ENCODE assay signal across 10 mouse cellular contexts in genomic region chr4:81742536-81743459, GRCm38 (mm10).
A peak's percentile ranks its signal among the peaks of the same experiment; 100 is the strongest.
DNase-seq lines count a peak whose midpoint lies in the region; ATAC-seq and TF ChIP-seq lines count a peak whose summit lies in the region.
"Had no signal": no experiment of that assay in that cellular context is flagged by ENCODE, and none has a peak within 500 bp of the region (broad histone marks: within the 10 kb centered on the region; RNA-seq: fewer than 3 reads in every experiment).

No protein-coding gene starts in this region.

- peak; percentile 21 for DNase-seq in embryo, embryonic 10.5 days (ENCODE audit: low spot score)
- no peak for DNase-seq in embryo, embryonic 11 days
- DNase-seq in intestine, embryonic 14.5 days (ENCODE audit: low spot score) = no peak
- peak; percentile 42 for DNase-seq in midbrain, embryonic 14.5 days
- DNase-seq in stomach, postnatal 0 days (ENCODE audit: low spot score) = no peak

- H3K27ac ChIP-seq in intestine, embryonic 14.5 days (ENCODE audit: low read depth) = no peak overlapping the region
- H3K27ac ChIP-seq in intestine, postnatal 0 days (ENCODE audit: low read depth, low read length) = no peak overlapping the region
- no peak overlapping the region for H3K27ac ChIP-seq in midbrain, embryonic 14.5 days (replicated peaks; ENCODE audit: low read depth, low read length)
- H3K27ac ChIP-seq in midbrain, embryonic 16.5 days (ENCODE audit: low read length) = no peak overlapping the region
- no peak overlapping the region for H3K27ac ChIP-seq in stomach, postnatal 0 days (replicated peaks)
- H3K27ac ChIP-seq: liver, embryonic 14.5 days had no signal

- ATAC-seq in intestine, embryonic 14.5 days (replicated peaks; ENCODE audit: low FRiP score, low TSS enrichment, low read depth) = 0 out of 2 replicates have a peak, but pooled peaks have one; percentile 40
- ATAC-seq in intestine, postnatal 0 days = no peak
- ATAC-seq in midbrain, embryonic 14.5 days (ENCODE audit: low FRiP score, low TSS enrichment) = no peak
- no peak for ATAC-seq in midbrain, embryonic 16.5 days
- ATAC-seq in stomach, postnatal 0 days (ENCODE audit: low FRiP score, low TSS enrichment) = peak; percentile 57; the same call in 1 of the 2 replicates
- ATAC-seq in erythroid progenitor cell, adult 5-6 weeks (replicated peaks; ENCODE audit: low FRiP score, poor library complexity, severe bottlenecking) = no peak

- no peak for TF ChIP-seq EP300 in stomach, postnatal 0 days (optimal IDR thresholded peaks at IDR 0.05)

- peaks cover 27% of the 10 kb centered on the region for H3K4me1 ChIP-seq in intestine, embryonic 14.5 days (replicated peaks; ENCODE audit: control insufficient read depth, insufficient read depth, low read length)
- H3K4me1 ChIP-seq in intestine, postnatal 0 days (replicated peaks; ENCODE audit: control insufficient read depth, insufficient read depth, low read length) = no peaks in the 10 kb centered on the region
- peaks cover 21% of the 10 kb centered on the region for H3K4me1 ChIP-seq in midbrain, embryonic 14.5 days (ENCODE audit: control insufficient read depth, insufficient read depth, low read length)
- H3K4me1 ChIP-seq in midbrain, embryonic 16.5 days (ENCODE audit: control insufficient read depth, insufficient read depth, low read length) = peaks cover 15% of the 10 kb centered on the region
- 0 out of 2 replicates have a peak, but pooled peaks cover 2% of the 10 kb centered on the region for H3K4me1 ChIP-seq in stomach, postnatal 0 days (replicated peaks; ENCODE audit: control insufficient read depth, insufficient read depth)

- H3K4me3 ChIP-seq in intestine, embryonic 14.5 days (ENCODE audit: low read depth, low read length) = no peak overlapping the region
- no peak overlapping the region for H3K4me3 ChIP-seq in intestine, postnatal 0 days (ENCODE audit: low read depth, low read length)
- no peak overlapping the region for H3K4me3 ChIP-seq in midbrain, embryonic 14.5 days (replicated peaks; ENCODE audit: low read depth, low read length)
- H3K4me3 ChIP-seq in midbrain, embryonic 16.5 days (ENCODE audit: low read depth, low read length) = no peak overlapping the region
- no peak overlapping the region for H3K4me3 ChIP-seq in stomach, postnatal 0 days (ENCODE audit: low read depth, low read length)
- H3K4me3 ChIP-seq: midbrain, embryonic 12.5 days had no signal

- H3K9me3 ChIP-seq in intestine, embryonic 14.5 days (ENCODE audit: control insufficient read depth, low read length) = no peaks in the 10 kb centered on the region
- H3K9me3 ChIP-seq in intestine, postnatal 0 days (ENCODE audit: control insufficient read depth) = no peaks in the 10 kb centered on the region
- H3K9me3 ChIP-seq in midbrain, embryonic 14.5 days (ENCODE audit: control insufficient read depth, low read length) = no peaks in the 10 kb centered on the region
- no peaks in the 10 kb centered on the region for H3K9me3 ChIP-seq in midbrain, embryonic 16.5 days (replicated peaks; ENCODE audit: control insufficient read depth, low read length, poor library complexity, severe bottlenecking)
- H3K9me3 ChIP-seq in stomach, postnatal 0 days (ENCODE audit: control insufficient read depth, low read length) = no peaks in the 10 kb centered on the region
- H3K9me3 ChIP-seq: midbrain, embryonic 12.5 days had no signal

- no peak for TF ChIP-seq CTCF in intestine, postnatal 0 days (IDR thresholded peaks at IDR 0.05; ENCODE audit: low read depth)
- no peak for TF ChIP-seq CTCF in stomach, postnatal 0 days (IDR thresholded peaks at IDR 0.05; ENCODE audit: low read depth)

- WGBS in intestine, embryonic 14.5 days = 32% methylated on average over 4 of the region's 4 CpGs
- WGBS in intestine, postnatal 0 days = 40% methylated on average over 4 of the region's 4 CpGs
- WGBS in midbrain, embryonic 14.5 days = 51% methylated on average over 4 of the region's 4 CpGs
- 38% methylated on average over 4 of the region's 4 CpGs for WGBS in midbrain, embryonic 16.5 days
- WGBS in stomach, postnatal 0 days = 29% methylated on average over 4 of the region's 4 CpGs

- no peaks in the 10 kb centered on the region for H3K27me3 ChIP-seq in intestine, embryonic 14.5 days (replicated peaks; ENCODE audit: control insufficient read depth, insufficient read depth, low read length)
- H3K27me3 ChIP-seq in intestine, postnatal 0 days (replicated peaks; ENCODE audit: control insufficient read depth, insufficient read depth, low read length) = no peaks in the 10 kb centered on the region
- H3K27me3 ChIP-seq in midbrain, embryonic 14.5 days (ENCODE audit: control insufficient read depth, insufficient read depth, low read length) = no peaks in the 10 kb centered on the region
- H3K27me3 ChIP-seq in midbrain, embryonic 16.5 days (ENCODE audit: control insufficient read depth, insufficient read depth, low read depth, low read length) = no peaks in the 10 kb centered on the region
- no peaks in the 10 kb centered on the region for H3K27me3 ChIP-seq in stomach, postnatal 0 days (ENCODE audit: control insufficient read depth, insufficient read depth, low read length)
- H3K27me3 ChIP-seq: midbrain, embryonic 12.5 days had no signal

- no peak overlapping the region for H3K9ac ChIP-seq in intestine, embryonic 14.5 days (ENCODE audit: low read length)
- H3K9ac ChIP-seq in intestine, postnatal 0 days (ENCODE audit: low read depth, low read length) = no peak overlapping the region
- H3K9ac ChIP-seq in midbrain, embryonic 14.5 days (replicated peaks; ENCODE audit: low read length) = no peak overlapping the region
- no peak overlapping the region for H3K9ac ChIP-seq in midbrain, embryonic 16.5 days (ENCODE audit: low read depth, low read length)
- no peak overlapping the region for H3K9ac ChIP-seq in stomach, postnatal 0 days (ENCODE audit: low read length)
- H3K9ac ChIP-seq: liver, embryonic 14.5 days; midbrain, embryonic 12.5 days had no signal

- no peaks in the 10 kb centered on the region for H3K36me3 ChIP-seq in intestine, embryonic 14.5 days (ENCODE audit: control insufficient read depth, insufficient read depth, low read length)
- H3K36me3 ChIP-seq in intestine, postnatal 0 days (ENCODE audit: control insufficient read depth, insufficient read depth) = no peaks in the 10 kb centered on the region
- H3K36me3 ChIP-seq in midbrain, embryonic 14.5 days (ENCODE audit: control insufficient read depth, insufficient read depth, low read length) = no peaks in the 10 kb centered on the region
- H3K36me3 ChIP-seq in midbrain, embryonic 16.5 days (ENCODE audit: control insufficient read depth, insufficient read depth, low read length) = no peaks in the 10 kb centered on the region
- H3K36me3 ChIP-seq in stomach, postnatal 0 days (ENCODE audit: control insufficient read depth, insufficient read depth, low read length) = no peaks in the 10 kb centered on the region
- H3K36me3 ChIP-seq: midbrain, embryonic 12.5 days had no signal

- H3K4me2 ChIP-seq in intestine, embryonic 14.5 days (ENCODE audit: low read length) = no peak overlapping the region
- H3K4me2 ChIP-seq in intestine, postnatal 0 days (replicated peaks; ENCODE audit: low read depth) = no peak overlapping the region
- no peak overlapping the region for H3K4me2 ChIP-seq in midbrain, embryonic 14.5 days (ENCODE audit: low read length)
- no peak overlapping the region for H3K4me2 ChIP-seq in midbrain, embryonic 16.5 days (ENCODE audit: low read length)
- no peak overlapping the region for H3K4me2 ChIP-seq in stomach, postnatal 0 days (replicated peaks; ENCODE audit: low read depth)

Comparison
In these comparisons a context has a peak if more than half of its experiments do, and no peak if none do; other contexts are left out.
1. DNase-seq: peak in embryo, embryonic 10.5 days (single experiment) and midbrain, embryonic 14.5 days (single experiment); none in embryo, embryonic 11 days (single experiment), intestine, embryonic 14.5 days (single experiment) and stomach, postnatal 0 days (single experiment).
2. ATAC-seq: peak in intestine, embryonic 14.5 days (single experiment) and stomach, postnatal 0 days (single experiment); none in intestine, postnatal 0 days (single experiment), midbrain, embryonic 14.5 days (single experiment), midbrain, embryonic 16.5 days (single experiment) and erythroid progenitor cell, adult 5-6 weeks (single experiment).